Mouse (Mus musculus) heart, embryonic 14.5 days (tissue): Measurements from ENCODE around the gene Pdlim4. TPM values are rescaled to one million over a fixed set of nuclear protein-coding genes. Genes with fewer than 3 reads are reported as not detected.

Experiments used
- ATAC-seq: fragments of 200-750 bp; cut with Nextera tagmentation; 2 replicates; pipeline ENCODE4 v1.8.0; 2017; ENCODE audit warnings: low read depth, moderate TSS enrichment; ENCODE audit not compliant: insufficient number of reproducible peaks, insufficient read depth, low FRiP score
- H3K27ac ChIP-seq, 2 experiments: fragments of 200-500 bp in 1 of 2; fragments of 300-500 bp in 1 of 2; sonication (generic) in 1 of 2; replicated peaks in 1 of 2; 2 replicates each; pipeline ENCODE4 v1.5.1; 2012 to 2014; ENCODE audit warnings: low read depth in 2 of 2, low read length in 2 of 2, control low read depth in 1 of 2, mild to moderate bottlenecking in 1 of 2, mixed read lengths in 1 of 2; ENCODE audit not compliant: control insufficient read depth in 1 of 2, insufficient read depth in 1 of 2
- H3K27me3 ChIP-seq: fragments of 300-500 bp; sonication (generic); 2 replicates; pipeline ENCODE4 v1.6.1; 2014; ENCODE audit warnings: mild to moderate bottlenecking, low read length, control low read depth; ENCODE audit not compliant: control insufficient read depth, insufficient read depth
- H3K36me3 ChIP-seq: fragments of 300-500 bp; sonication (generic); 2 replicates; pipeline ENCODE4 v1.6.1; 2014; ENCODE audit warnings: mild to moderate bottlenecking, control low read depth, low read length, mixed read lengths; ENCODE audit not compliant: control insufficient read depth, insufficient read depth
- H3K4me1 ChIP-seq, 2 experiments: fragments of 200-500 bp in 1 of 2; fragments of 300-500 bp in 1 of 2; sonication (generic) in 1 of 2; 2 replicates each; pipeline ENCODE4 v1.6.1; 2012 to 2014; ENCODE audit warnings: low read length in 2 of 2, control low read depth in 1 of 2, mixed read lengths in 1 of 2; ENCODE audit not compliant: control insufficient read depth in 2 of 2, insufficient read depth in 2 of 2
- H3K4me2 ChIP-seq: fragments of 300-500 bp; sonication (generic); 2 replicates; pipeline ENCODE4 v1.6.1; 2014; ENCODE audit warnings: mild to moderate bottlenecking, low read length
- H3K4me3 ChIP-seq, 2 experiments: fragments of 200-500 bp in 1 of 2; fragments of 300-500 bp in 1 of 2; sonication (generic) in 1 of 2; 2 replicates each; pipeline ENCODE4 v1.5.1; 2012 to 2014; ENCODE audit warnings: low read length in 2 of 2, mild to moderate bottlenecking in 2 of 2, control low read depth in 1 of 2, low read depth in 1 of 2, moderate library complexity in 1 of 2; ENCODE audit not compliant: control insufficient read depth in 1 of 2, insufficient read depth in 1 of 2
- H3K9ac ChIP-seq: fragments of 300-500 bp; sonication (generic); 2 replicates; pipeline ENCODE4 v1.6.1; 2014; ENCODE audit warnings: mild to moderate bottlenecking, low read length
- H3K9me3 ChIP-seq: fragments of 300-500 bp; sonication (generic); 2 replicates; pipeline ENCODE4 v1.6.1; 2016; ENCODE audit warnings: low read length, control low read depth; ENCODE audit not compliant: control insufficient read depth
- WGBS: fragments of 180-500 bp; shearing (Covaris S2); extraction: QIAGEN DNeasy Blood & Tissue Kit; methylation state at CpG from one replicate; pipeline ENCODE4 v1.1.7; 2014; 5-methylcytosine and 5-hydroxymethylcytosine counted together
- polyA plus RNA-seq: library from polyadenylated mRNA; unstranded; fragments of >200 nt; fragmentation: Nextera tagmentation; extraction: Ambion mirVana; gene quantifications from 2 replicates; pipeline ENCODE4 v1.2.1, GENCODE M21; 2014

The Pdlim4 gene
- polyA plus RNA-seq, 1 experiment from 2014 or later: 14.6 TPM

GRCm38 (mm10) chr11:54027131-54028043, 41.4 kb downstream of the Pdlim4 start:
- peak overlapping the region; percentile 97 for H3K4me2 ChIP-seq
- no peak overlapping the region for H3K27ac ChIP-seq
- peak overlapping the region; percentile 74 for H3K9ac ChIP-seq
- peaks cover 5 to 8% of the 10 kb centered on the region in 2 experiments for H3K4me1 ChIP-seq
- no peak for ATAC-seq
- H3K9me3 ChIP-seq: no peaks in the 10 kb centered on the region
- 18% methylated on average over 31 of the region's 31 CpGs for WGBS
- peaks cover 32% of the 10 kb centered on the region for H3K27me3 ChIP-seq
- peak overlapping the region; percentile 52 to 55 for H3K4me3 ChIP-seq
- H3K36me3 ChIP-seq: no peaks in the 10 kb centered on the region

- Histone ChIP-seq H3K9me3 (no peaks in the 10 kb centered on the region), H3K9ac (no peak overlapping the region; the same call in 1 of the 2 replicates), H3K4me3 (no peak overlapping the region), H3K27ac (no peak overlapping the region), H3K4me2 (peak overlapping the region; percentile 97), H3K4me1 (peaks cover 5 to 8% of the 10 kb centered on the region in 2 experiments), H3K36me3 (no peaks in the 10 kb centered on the region), H3K27me3 (peaks cover 32% of the 10 kb centered on the region)
- ATAC-seq: no peak
- WGBS: 50% methylated on average over 1 of the region's 1 CpGs
These were observed 42.2 kb downstream of the Pdlim4 start for GRCm38 (mm10) chr11:54026491-54027041.

- Histone ChIP-seq H3K27me3 (peaks cover 12% of the 10 kb centered on the region), H3K27ac (no peak overlapping the region), H3K4me3 (no peak overlapping the region), H3K36me3 (no peaks in the 10 kb centered on the region), H3K9me3 (no peaks in the 10 kb centered on the region), H3K4me2 (no peak overlapping the region), H3K9ac (no peak overlapping the region), H3K4me1 (no peaks in the 10 kb centered on the region)
- no peak for ATAC-seq
- WGBS: 89% methylated on average over 5 of the region's 5 CpGs
These were observed 47.3 kb downstream of the Pdlim4 start for GRCm38 (mm10) chr11:54021396-54022093.

GRCm38 (mm10) chr11:54018893-54019732, 49.7 kb downstream of the Pdlim4 start:
- no peak overlapping the region for H3K4me2 ChIP-seq
- H3K4me1 ChIP-seq: no peaks in the 10 kb centered on the region
- no peak overlapping the region for H3K27ac ChIP-seq
- ATAC-seq: no peak
- no peak overlapping the region for H3K4me3 ChIP-seq
- WGBS: 76% methylated on average over 3 of the region's 3 CpGs
- no peaks in the 10 kb centered on the region for H3K36me3 ChIP-seq
- H3K27me3 ChIP-seq: no peaks in the 10 kb centered on the region; the same call in 1 of the 2 replicates
- H3K9ac ChIP-seq: no peak overlapping the region
- no peaks in the 10 kb centered on the region for H3K9me3 ChIP-seq

GRCm38 (mm10) chr11:54017596-54017995, 51.2 kb downstream of the Pdlim4 start:
- H3K4me2 ChIP-seq: no peak overlapping the region
- H3K27ac ChIP-seq: no peak overlapping the region
- no peaks in the 10 kb centered on the region for H3K4me1 ChIP-seq
- ATAC-seq: no peak
- no peak overlapping the region for H3K9ac ChIP-seq
- no peaks in the 10 kb centered on the region for H3K9me3 ChIP-seq
- whole genome bisulfite sequencing: 70% methylated on average over 4 of the region's 4 CpGs
- no peaks in the 10 kb centered on the region; the same call in 1 of the 2 replicates for H3K27me3 ChIP-seq
- H3K36me3 ChIP-seq: no peaks in the 10 kb centered on the region
- no peak overlapping the region for H3K4me3 ChIP-seq

GRCm38 (mm10) chr11:54016051-54016450, 52.8 kb downstream of the Pdlim4 start:
- H3K27me3 ChIP-seq: no peaks in the 10 kb centered on the region; the same call in 1 of the 2 replicates
- no peak overlapping the region for H3K9ac ChIP-seq
- no peak overlapping the region for H3K27ac ChIP-seq
- no peaks in the 10 kb centered on the region for H3K36me3 ChIP-seq
- ATAC-seq: no peak
- no peaks in the 10 kb centered on the region for H3K4me1 ChIP-seq
- no peaks in the 10 kb centered on the region for H3K9me3 ChIP-seq
- 69% methylated on average over 8 of the region's 8 CpGs for WGBS
- H3K4me3 ChIP-seq: no peak overlapping the region
- no peak overlapping the region for H3K4me2 ChIP-seq

GRCm38 (mm10) chr11:54012961-54013360, 55.9 kb downstream of the Pdlim4 start:
- Histone ChIP-seq H3K9me3 (no peaks in the 10 kb centered on the region), H3K4me1 (no peaks in the 10 kb centered on the region), H3K27me3 (no peaks in the 10 kb centered on the region), H3K27ac (no peak overlapping the region), H3K4me2 (no peak overlapping the region), H3K9ac (no peak overlapping the region), H3K4me3 (no peak overlapping the region), H3K36me3 (no peaks in the 10 kb centered on the region)
- ATAC-seq: no peak
- WGBS: 88% methylated on average over 5 of the region's 5 CpGs
